Mouse (Mus musculus) ES-Bruce4 (cell line): ENCODE measurements at regions not wholly inside any gene's neighbourhood (a gene's known extent, or its start where the extent isn't known, plus 50 kb on each side); places are given as distances from the start of the nearest gene placed in this dataset.

Experiments used
- CTCF ChIP-seq: IDR thresholded peaks from one replicate; pipeline ENCODE4 v1.8.1; 2011; ENCODE audit warnings: low read depth, low read length
- POLR2A ChIP-seq: IDR thresholded peaks from one replicate; pipeline ENCODE4 v1.8.1; 2011; ENCODE audit warnings: low read length; ENCODE audit not compliant: insufficient read depth

GRCm38 (mm10) chr12:107126056-107126455 lies 362.4 kb upstream of the 3110018I06Rik start:
- no peak for TF ChIP-seq POLR2A
- TF ChIP-seq CTCF = no peak
